Mouse (Mus musculus) midbrain, embryonic 12.5 days (tissue): ENCODE measurements at regions not wholly inside any gene's neighbourhood (a gene's known extent, or its start where the extent isn't known, plus 50 kb on each side); places are given as distances from the start of the nearest gene placed in this dataset.
A peak's percentile ranks its signal among the peaks of the same experiment; 100 is the strongest.

ENCODE experiments used
- ATAC-seq: fragments of 200-750 bp; cut with Nextera tagmentation; 2 replicates; pipeline ENCODE4 v1.8.0; 2017; ENCODE audit warnings: low read depth, moderate TSS enrichment, moderate library complexity; ENCODE audit not compliant: low FRiP score
- H3K27ac ChIP-seq: fragments of 300-500 bp; sonication (generic); replicated peaks from 2 replicates; pipeline ENCODE4 v1.5.1; 2016; ENCODE audit warnings: mild to moderate bottlenecking
- H3K27me3 ChIP-seq: fragments of 300-500 bp; sonication (generic); 2 replicates; pipeline ENCODE4 v1.6.1; 2016; ENCODE audit warnings: mild to moderate bottlenecking
- H3K36me3 ChIP-seq: fragments of 300-500 bp; sonication (generic); 2 replicates; pipeline ENCODE4 v1.6.1; 2016
- H3K4me1 ChIP-seq: fragments of 300-500 bp; sonication (generic); 2 replicates; pipeline ENCODE4 v1.6.1; 2016
- H3K4me2 ChIP-seq: fragments of 300-500 bp; sonication (generic); replicated peaks from 2 replicates; pipeline ENCODE4 v1.6.1; 2016; ENCODE audit warnings: mild to moderate bottlenecking, moderate library complexity
- H3K4me3 ChIP-seq: fragments of 300-500 bp; sonication (generic); 2 replicates; pipeline ENCODE4 v1.5.1; 2016; ENCODE audit warnings: mild to moderate bottlenecking
- H3K9ac ChIP-seq: fragments of 300-500 bp; sonication (generic); replicated peaks from 2 replicates; pipeline ENCODE4 v1.6.1; 2016; ENCODE audit warnings: mild to moderate bottlenecking, moderate library complexity
- H3K9me3 ChIP-seq: fragments of 300-500 bp; sonication (generic); 2 replicates; pipeline ENCODE4 v1.6.1; 2016; ENCODE audit warnings: mild to moderate bottlenecking
- WGBS: fragments of 180-500 bp; shearing (Covaris S2); methylation state at CpG from one replicate; pipeline ENCODE4 v1.1.7; 2016; 5-methylcytosine and 5-hydroxymethylcytosine counted together

DNA sequence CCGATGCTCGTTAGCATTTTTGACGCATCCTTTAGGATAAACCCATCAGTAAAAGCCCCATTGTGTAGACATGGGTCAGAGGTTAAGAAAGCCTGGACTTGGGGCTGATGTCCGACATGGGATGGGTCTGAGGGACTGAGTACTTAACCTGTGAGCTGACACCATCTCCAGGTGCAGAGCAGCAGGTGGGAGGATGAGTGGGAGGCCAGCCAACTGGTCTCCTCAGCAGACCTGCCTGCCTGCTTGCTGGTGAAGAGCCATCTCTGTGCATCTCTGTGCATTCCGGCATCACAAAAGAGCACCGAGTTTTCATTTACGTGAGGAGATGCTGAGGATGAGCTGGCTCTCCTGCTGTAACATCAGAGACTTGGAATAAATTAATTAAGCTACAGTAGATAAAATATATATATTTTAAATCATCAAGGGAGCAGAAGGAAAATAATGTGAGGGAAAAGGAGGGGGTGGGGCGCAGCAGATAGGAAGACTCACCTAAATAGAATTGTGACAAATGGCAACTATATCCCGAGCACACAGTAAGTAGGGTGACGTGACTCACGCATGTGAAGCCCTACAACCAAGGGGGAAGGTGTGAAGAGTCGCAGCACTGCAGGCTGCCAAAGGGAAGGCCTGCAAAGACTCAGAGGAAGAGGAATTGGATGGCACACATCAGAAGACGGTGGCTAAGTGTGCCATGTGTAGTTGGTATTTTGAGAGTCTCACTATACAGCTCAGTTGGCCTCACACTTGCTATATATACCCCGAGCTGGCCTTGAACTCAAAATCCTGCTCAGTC lies 118.5 kb upstream of the Ces5a start:
- no peaks in the 10 kb centered on the region for H3K36me3 ChIP-seq
- no peak overlapping the region for H3K4me3 ChIP-seq
- H3K4me2 ChIP-seq, result no peak overlapping the region
- 78% methylated on average over 14 of the region's 14 CpGs for WGBS
- no peak overlapping the region for H3K27ac ChIP-seq
- H3K4me1 ChIP-seq, result 0 out of 2 replicates have a peak, but pooled peaks cover 4% of the 10 kb centered on the region
- no peak overlapping the region for H3K9ac ChIP-seq
- H3K9me3 ChIP-seq, result no peaks in the 10 kb centered on the region
- no peaks in the 10 kb centered on the region for H3K27me3 ChIP-seq
- ATAC-seq, result no peak

DNA sequence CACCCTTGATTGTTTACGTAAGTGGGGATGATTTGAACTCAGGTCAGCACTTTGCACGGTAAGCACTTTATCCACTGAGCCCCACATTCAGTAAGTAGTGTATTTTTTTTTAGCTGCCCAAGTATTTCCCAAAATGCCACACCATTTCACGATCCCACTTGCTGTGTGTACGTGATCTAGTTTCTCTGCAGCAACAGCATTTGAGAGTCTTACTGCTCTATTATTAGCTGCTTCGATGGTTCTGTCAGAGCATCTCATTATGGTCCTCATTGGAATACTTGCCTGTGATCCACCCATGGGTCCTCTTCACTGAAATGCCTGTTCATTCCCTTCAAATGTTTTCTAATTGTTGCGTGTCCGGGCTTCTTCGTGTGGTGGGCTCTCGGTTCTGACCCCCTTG lies 120.1 kb upstream of the Ces5a start:
- H3K9ac ChIP-seq, result no peak overlapping the region
- no peak overlapping the region for H3K27ac ChIP-seq
- H3K4me1 ChIP-seq, result 0 out of 2 replicates have a peak, but pooled peaks cover 4% of the 10 kb centered on the region
- H3K9me3 ChIP-seq, result no peaks in the 10 kb centered on the region
- no peak overlapping the region for H3K4me3 ChIP-seq
- no peak for ATAC-seq
- 90% methylated on average over 9 of the region's 9 CpGs for WGBS
- no peak overlapping the region for H3K4me2 ChIP-seq
- H3K27me3 ChIP-seq, result no peaks in the 10 kb centered on the region
- no peaks in the 10 kb centered on the region for H3K36me3 ChIP-seq

DNA sequence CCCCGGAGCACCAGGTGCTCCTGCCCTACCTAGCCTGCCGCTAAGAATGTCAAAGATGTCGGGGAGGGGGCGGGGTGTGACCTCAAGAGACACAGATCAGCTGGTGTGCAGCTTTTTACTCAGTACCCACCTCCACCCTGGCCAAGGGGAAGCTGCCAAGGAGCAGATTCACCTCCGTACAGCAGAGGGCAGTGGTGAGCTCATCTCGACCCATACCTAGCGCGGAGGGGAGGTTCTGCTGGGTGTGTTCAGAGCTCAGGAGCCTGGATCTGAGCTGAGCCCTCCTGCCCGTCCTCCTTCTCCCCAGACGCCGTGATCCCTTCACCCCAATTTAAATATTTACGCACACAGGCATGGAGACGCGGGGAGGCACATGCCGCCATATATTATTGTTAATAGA lies 126.1 kb upstream of the Ces5a start:
- 3% methylated on average over 15 of the region's 15 CpGs for WGBS
- no peaks in the 10 kb centered on the region for H3K9me3 ChIP-seq
- H3K4me2 ChIP-seq, result peak overlapping the region; percentile 52
- H3K27me3 ChIP-seq, result no peaks in the 10 kb centered on the region
- no peaks in the 10 kb centered on the region for H3K4me1 ChIP-seq
- ATAC-seq, result peak; percentile 94
- peak overlapping the region; percentile 31 for H3K4me3 ChIP-seq
- no peak overlapping the region for H3K27ac ChIP-seq
- 0 out of 2 replicates have a peak overlapping the region, but pooled peaks have one; percentile 16 for H3K9ac ChIP-seq
- no peaks in the 10 kb centered on the region for H3K36me3 ChIP-seq

DNA sequence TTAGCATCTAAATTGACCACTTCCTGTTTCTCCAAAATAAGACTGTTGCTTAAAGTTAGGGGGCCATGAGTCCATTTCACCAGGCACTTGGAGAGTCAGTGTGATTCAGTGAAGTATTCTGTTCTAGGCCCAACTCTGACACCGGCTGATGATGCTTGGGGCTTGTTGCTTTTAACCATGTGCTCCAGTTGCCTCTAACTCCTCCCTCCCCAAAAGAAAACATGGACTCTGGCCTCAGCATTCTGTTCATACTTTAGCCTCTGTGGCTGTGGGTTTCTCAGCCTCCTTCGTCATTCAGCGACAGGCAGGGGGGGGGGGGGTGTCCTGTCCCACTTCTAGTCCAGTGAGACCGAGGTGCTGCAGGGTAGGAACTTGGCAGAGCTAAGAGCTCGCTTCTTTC lies 126.6 kb upstream of the Ces5a start:
- no peak overlapping the region for H3K27ac ChIP-seq
- peak; percentile 38 for ATAC-seq
- no peaks in the 10 kb centered on the region for H3K9me3 ChIP-seq
- WGBS, result 78% methylated on average over 5 of the region's 5 CpGs
- peak overlapping the region; percentile 52 for H3K4me2 ChIP-seq
- no peak overlapping the region for H3K9ac ChIP-seq
- H3K4me1 ChIP-seq, result no peaks in the 10 kb centered on the region
- peak overlapping the region; percentile 31 for H3K4me3 ChIP-seq
- no peaks in the 10 kb centered on the region for H3K36me3 ChIP-seq
- no peaks in the 10 kb centered on the region for H3K27me3 ChIP-seq

DNA sequence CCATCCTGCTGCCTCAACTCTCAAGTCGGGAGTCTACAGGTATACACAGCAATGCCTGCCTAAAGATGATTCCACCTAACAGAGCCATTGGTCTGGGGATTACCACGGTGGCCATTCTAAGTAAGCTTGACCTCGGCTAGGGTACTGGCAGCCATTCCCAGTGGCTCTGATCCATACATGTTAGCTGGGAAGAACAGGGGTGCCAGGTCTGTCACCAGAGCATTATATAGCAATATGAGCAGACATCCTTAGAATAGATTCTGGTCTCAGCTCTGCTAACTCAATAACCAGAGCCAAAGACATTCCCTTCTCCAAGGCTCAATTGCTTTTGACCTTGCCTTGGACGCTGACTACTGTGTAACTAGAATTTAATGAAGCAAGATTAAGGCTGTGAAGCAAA lies 128.2 kb upstream of the Ces5a start:
- no peaks in the 10 kb centered on the region for H3K27me3 ChIP-seq
- no peak overlapping the region for H3K9ac ChIP-seq
- 87% methylated on average over 4 of the region's 4 CpGs for WGBS
- no peak overlapping the region for H3K4me3 ChIP-seq
- ATAC-seq, result no peak
- H3K4me2 ChIP-seq, result no peak overlapping the region
- H3K4me1 ChIP-seq, result no peaks in the 10 kb centered on the region
- H3K9me3 ChIP-seq, result no peaks in the 10 kb centered on the region
- no peak overlapping the region for H3K27ac ChIP-seq
- H3K36me3 ChIP-seq, result no peaks in the 10 kb centered on the region

DNA sequence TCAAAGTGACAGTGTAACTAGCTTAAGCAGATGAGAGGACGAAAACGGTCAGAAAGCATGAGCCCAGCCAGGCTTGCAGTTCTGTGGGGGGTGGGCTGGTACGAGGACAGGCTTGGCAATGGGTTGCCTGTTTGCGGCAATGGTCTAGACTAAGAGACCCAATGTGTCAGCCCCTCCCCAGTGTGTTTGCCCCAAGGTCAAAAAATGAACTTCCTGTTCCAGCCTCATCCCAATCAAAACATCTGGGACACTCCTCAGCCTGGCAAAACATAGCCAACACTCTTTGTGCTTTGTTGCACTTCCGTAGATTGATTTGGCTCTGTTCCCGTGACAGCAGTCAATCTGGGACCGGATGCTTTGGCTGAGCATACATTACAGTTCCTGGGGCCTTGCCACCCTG lies 132.7 kb upstream of the Ces5a start:
- 71% methylated on average over 7 of the region's 7 CpGs for WGBS
- Histone ChIP-seq H3K27ac (no peak overlapping the region), H3K9ac (no peak overlapping the region), H3K4me2 (no peak overlapping the region), H3K9me3 (no peaks in the 10 kb centered on the region), H3K4me1 (no peaks in the 10 kb centered on the region), H3K27me3 (no peaks in the 10 kb centered on the region), H3K4me3 (no peak overlapping the region), H3K36me3 (no peaks in the 10 kb centered on the region)
- ATAC-seq, result no peak

DNA sequence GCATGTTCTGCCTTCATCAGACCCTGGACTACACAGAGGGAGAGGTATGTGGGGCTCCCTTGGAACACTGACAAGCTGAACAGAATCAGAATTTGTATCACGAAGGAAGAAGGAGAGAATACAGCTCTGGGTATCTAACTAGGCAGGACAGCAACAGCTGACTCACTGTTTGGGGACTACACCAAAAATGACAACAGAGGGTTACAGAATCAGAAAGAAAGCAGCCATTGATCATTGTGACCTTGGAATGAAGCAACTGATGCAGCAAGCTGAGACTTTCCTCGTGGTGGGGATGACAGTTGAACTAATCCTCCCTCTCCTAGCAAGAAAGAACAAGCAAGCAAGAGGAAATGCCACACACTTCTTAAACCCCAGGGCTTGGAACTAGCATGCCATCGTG lies 135.0 kb upstream of the Gnao1 start:
- no peaks in the 10 kb centered on the region for H3K27me3 ChIP-seq
- H3K4me3 ChIP-seq, result no peak overlapping the region
- H3K36me3 ChIP-seq, result no peaks in the 10 kb centered on the region
- 71% methylated on average over 3 of the region's 3 CpGs for WGBS
- H3K4me2 ChIP-seq, result no peak overlapping the region
- H3K4me1 ChIP-seq, result no peaks in the 10 kb centered on the region
- no peak overlapping the region for H3K9ac ChIP-seq
- no peak overlapping the region for H3K27ac ChIP-seq
- ATAC-seq, result no peak
- H3K9me3 ChIP-seq, result no peaks in the 10 kb centered on the region

DNA sequence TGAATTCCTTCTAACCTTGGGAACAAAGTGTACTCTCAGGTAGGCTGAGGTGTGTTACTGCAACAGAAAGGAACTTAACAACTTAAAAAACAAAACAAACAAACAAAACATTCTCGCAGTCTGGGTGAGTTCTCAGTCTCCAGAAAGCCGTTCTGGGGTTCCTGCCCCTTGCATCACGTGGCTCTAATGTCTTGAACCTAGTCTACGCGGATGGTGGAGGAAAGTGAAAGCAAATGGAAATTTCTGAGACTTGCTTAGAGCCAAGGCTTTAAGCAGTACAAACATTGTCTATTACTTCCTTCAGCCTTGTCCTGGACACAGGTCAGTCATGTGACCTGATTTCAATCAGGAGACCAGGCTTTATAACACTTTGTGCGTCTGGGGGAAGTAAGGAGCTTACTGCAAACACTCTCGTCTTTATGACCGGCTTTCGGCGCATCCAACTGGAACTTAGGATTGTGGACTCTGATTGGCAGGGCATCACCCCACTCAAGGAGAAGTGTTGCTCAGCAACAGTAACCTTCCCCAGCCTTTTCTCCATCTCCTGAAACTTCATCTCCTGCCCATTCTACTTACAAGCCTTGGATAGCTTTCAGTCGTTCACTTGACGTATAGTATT lies 125.9 kb upstream of the Gnao1 start:
- Histone ChIP-seq H3K9ac (no peak overlapping the region), H3K4me1 (peaks cover 6% of the 10 kb centered on the region; the same call in 1 of the 2 replicates), H3K4me2 (no peak overlapping the region), H3K27ac (no peak overlapping the region), H3K36me3 (no peaks in the 10 kb centered on the region), H3K27me3 (no peaks in the 10 kb centered on the region), H3K4me3 (no peak overlapping the region), H3K9me3 (no peaks in the 10 kb centered on the region; the same call in 1 of the 2 replicates)
- no peak for ATAC-seq
- WGBS, result 82% methylated on average over 12 of the region's 12 CpGs

DNA sequence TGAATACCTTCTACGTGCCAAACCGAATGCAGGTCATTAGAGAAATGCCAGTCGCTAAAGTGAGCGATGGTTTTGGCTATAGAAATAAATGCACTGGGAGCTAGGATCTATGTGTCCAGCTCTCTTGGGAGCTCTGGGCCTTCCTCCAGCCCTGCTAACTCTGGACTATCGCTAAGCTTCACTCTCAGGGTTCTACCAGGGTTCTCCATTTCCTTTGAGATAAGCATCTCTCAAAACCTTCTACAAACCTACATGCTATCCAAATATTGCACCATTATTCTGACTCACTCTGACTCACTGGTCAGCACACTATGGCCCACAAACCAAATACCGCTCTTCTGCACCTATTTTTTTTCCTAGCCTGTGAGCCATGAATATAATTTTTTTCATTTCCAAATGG lies 125.4 kb upstream of the Gnao1 start:
- Histone ChIP-seq H3K27me3 (no peaks in the 10 kb centered on the region), H3K27ac (no peak overlapping the region), H3K9ac (no peak overlapping the region), H3K9me3 (no peaks in the 10 kb centered on the region; the same call in 1 of the 2 replicates), H3K4me1 (peaks cover 9% of the 10 kb centered on the region; the same call in 1 of the 2 replicates), H3K36me3 (no peaks in the 10 kb centered on the region), H3K4me3 (no peak overlapping the region), H3K4me2 (no peak overlapping the region)
- ATAC-seq, result no peak
- 98% methylated on average over 6 of the region's 6 CpGs for WGBS

DNA sequence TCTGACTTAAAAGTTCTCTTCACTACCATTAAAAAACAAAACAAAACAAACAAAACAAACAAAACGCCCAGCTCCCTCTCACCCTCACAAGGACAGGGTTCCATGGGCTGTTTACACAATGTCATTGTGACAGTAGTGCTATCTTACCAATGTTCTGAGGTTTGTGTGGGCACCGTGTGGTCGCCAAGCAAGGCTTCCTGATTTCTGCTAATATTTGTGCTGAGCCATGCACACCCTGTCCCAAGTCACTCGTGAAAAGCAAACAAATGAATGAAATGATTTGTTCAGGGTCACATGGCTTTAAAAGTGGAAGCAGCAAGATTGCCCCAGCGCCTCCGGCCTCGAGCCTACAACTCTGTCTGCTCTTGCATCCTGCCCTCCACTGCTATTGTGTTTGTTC lies 120.9 kb upstream of the Gnao1 start:
- 42% methylated on average over 7 of the region's 7 CpGs for WGBS
- Histone ChIP-seq H3K4me1 (peaks cover 12% of the 10 kb centered on the region), H3K9ac (no peak overlapping the region), H3K4me2 (no peak overlapping the region), H3K27me3 (no peaks in the 10 kb centered on the region), H3K27ac (no peak overlapping the region), H3K9me3 (no peaks in the 10 kb centered on the region), H3K36me3 (no peaks in the 10 kb centered on the region), H3K4me3 (no peak overlapping the region)
- ATAC-seq, result no peak

DNA sequence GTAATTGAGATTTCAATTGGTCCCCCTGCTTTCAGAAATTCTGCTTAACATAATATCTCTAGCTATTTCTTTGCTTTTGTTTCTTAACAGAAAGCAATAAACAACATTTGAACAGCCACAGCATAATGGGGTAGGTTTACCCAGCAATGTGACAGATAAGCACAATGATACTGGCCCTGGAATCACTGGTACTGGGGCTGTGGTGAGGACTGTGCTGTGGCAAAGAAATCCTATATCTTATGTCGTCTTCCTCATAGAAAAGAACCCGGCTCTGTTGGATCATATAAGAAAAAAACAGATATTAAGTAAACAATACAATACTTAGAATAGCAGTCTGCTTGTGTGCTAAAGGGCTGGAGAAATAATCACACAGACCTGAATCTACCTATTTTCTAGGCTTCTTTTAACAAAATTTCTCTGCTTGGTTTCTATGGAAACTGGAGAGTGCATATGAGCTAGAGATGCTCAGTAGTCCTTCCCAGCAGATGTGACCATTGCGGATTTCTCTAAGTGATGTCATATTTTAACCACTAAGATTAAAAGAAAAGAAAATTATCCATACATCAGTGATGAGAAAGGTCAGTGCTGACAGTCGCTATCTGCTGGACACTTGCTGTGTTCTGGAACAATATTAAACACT lies 119.8 kb upstream of the Gnao1 start:
- Histone ChIP-seq H3K27ac (0 out of 2 replicates have a peak overlapping the region, but pooled peaks have one; percentile 26), H3K9ac (no peak overlapping the region), H3K36me3 (no peaks in the 10 kb centered on the region), H3K4me3 (no peak overlapping the region), H3K4me2 (no peak overlapping the region), H3K9me3 (no peaks in the 10 kb centered on the region), H3K27me3 (no peaks in the 10 kb centered on the region), H3K4me1 (peaks cover 12% of the 10 kb centered on the region)
- no peak for ATAC-seq
- WGBS, result 79% methylated on average over 4 of the region's 4 CpGs

DNA sequence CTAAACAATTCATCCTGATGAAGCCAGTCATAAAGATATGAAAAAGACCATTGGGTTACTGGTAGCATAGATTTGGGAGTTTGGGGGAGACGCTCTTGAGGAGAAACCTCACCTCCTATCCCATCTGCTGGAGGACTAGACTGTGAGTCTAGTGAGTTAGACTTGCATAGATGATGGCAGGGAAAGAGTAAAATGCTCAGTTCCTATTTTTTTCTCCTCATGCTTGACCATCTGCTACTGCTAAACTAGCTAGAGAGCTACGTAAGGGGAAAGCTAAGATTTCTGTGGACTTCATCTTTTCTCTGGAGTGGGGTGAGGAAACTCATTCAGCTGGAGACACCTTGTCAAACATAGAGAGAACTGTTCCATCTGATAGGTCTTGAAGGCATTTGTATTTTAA lies 118.4 kb upstream of the Gnao1 start:
- Histone ChIP-seq H3K36me3 (no peaks in the 10 kb centered on the region), H3K4me2 (no peak overlapping the region), H3K27ac (no peak overlapping the region), H3K9ac (no peak overlapping the region), H3K9me3 (no peaks in the 10 kb centered on the region), H3K4me1 (peaks cover 12% of the 10 kb centered on the region), H3K27me3 (no peaks in the 10 kb centered on the region), H3K4me3 (no peak overlapping the region)
- 91% methylated on average over 2 of the region's 2 CpGs for WGBS
- ATAC-seq, result no peak
